Comparison of ENCODE assay signal across 21 mouse cellular contexts in the genomic region with DNA sequence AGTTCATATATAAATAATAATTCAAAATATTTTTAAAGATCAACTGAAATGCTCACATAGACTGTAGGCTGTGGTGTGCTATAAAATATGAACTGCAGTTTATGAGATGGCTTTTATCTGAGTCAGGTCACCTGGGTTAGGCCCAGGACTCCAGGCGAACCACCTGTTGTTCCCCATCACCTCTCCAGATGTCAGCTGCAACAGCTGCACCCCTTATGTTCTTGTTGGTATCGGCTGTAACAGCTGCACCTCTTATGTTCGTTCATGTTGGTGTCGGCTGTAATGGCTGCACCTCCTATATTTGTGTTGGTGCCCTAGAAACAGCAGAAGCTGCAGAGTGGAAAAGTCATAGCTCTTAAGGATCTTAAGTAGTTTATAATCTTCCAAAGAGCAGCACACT. TPM values are rescaled to one million over a fixed set of nuclear protein-coding genes. Genes with fewer than 3 reads are reported as not detected.
DNase-seq lines count a peak whose midpoint lies in the region; ATAC-seq lines count a peak whose summit lies in the region.
"Had no signal": no experiment of that assay in that cellular context is flagged by ENCODE, and none has a peak within 500 bp of the region (broad histone marks: within the 10 kb centered on the region; RNA-seq: fewer than 3 reads in every experiment).

No protein-coding gene starts in this region.

- no peaks in the 10 kb centered on the region for H3K27me3 ChIP-seq in intestine, embryonic 14.5 days (replicated peaks; ENCODE audit: control insufficient read depth, insufficient read depth, low read length)
- H3K27me3 ChIP-seq in intestine, embryonic 16.5 days (replicated peaks; ENCODE audit: control insufficient read depth, insufficient read depth, low read length) = no peaks in the 10 kb centered on the region
- no peaks in the 10 kb centered on the region for H3K27me3 ChIP-seq in limb, embryonic 11.5 days (ENCODE audit: control insufficient read depth, insufficient read depth, low read length)
- H3K27me3 ChIP-seq: embryonic facial prominence, embryonic 15.5 days; heart, embryonic 12.5 days; hindbrain, embryonic 15.5 days had no signal

- 88% methylated on average over 4 of the region's 4 CpGs for WGBS in intestine, embryonic 14.5 days
- 78% methylated on average over 4 of the region's 4 CpGs for WGBS in intestine, embryonic 16.5 days
- 78% methylated on average over 4 of the region's 4 CpGs for WGBS in limb, embryonic 11.5 days

- peak; percentile 43 for DNase-seq in intestine, embryonic 14.5 days (ENCODE audit: low spot score)
- peak; percentile 43 for DNase-seq in limb, embryonic 11.5 days (ENCODE audit: low spot score)
- DNase-seq in skeletal muscle tissue, adult 2 months (ENCODE audit: low read depth, low spot score) = peak; percentile 87
- DNase-seq in lung, postnatal 36 days = no peak
- DNase-seq in frontal cortex, adult 2 months (ENCODE audit: extremely low spot score in 1 of 2, low spot score in 1 of 2) = no peak
- DNase-seq in ovary, postnatal 10 days (ENCODE audit: low spot score) = no peak
- DNase-seq: adrenal gland, adult 8-10 months; cerebellum, adult 11 months; cerebellum, adult 9-10 months; cerebellum, postnatal 25 days; gastrocnemius, postnatal 10 days; heart, postnatal 36 days had no signal

- H3K9me3 ChIP-seq in intestine, embryonic 14.5 days (ENCODE audit: control insufficient read depth, low read length) = no peaks in the 10 kb centered on the region
- H3K9me3 ChIP-seq in intestine, embryonic 16.5 days (ENCODE audit: control insufficient read depth, low read length) = no peaks in the 10 kb centered on the region
- H3K9me3 ChIP-seq in limb, embryonic 11.5 days (ENCODE audit: control insufficient read depth, low read length) = no peaks in the 10 kb centered on the region
- H3K9me3 ChIP-seq: embryonic facial prominence, embryonic 15.5 days; forebrain, embryonic 10.5 days; heart, embryonic 12.5 days; hindbrain, embryonic 15.5 days had no signal

- ATAC-seq in intestine, embryonic 14.5 days (replicated peaks; ENCODE audit: low FRiP score, low TSS enrichment, low read depth) = no peak
- no peak for ATAC-seq in intestine, embryonic 16.5 days
- no peak for ATAC-seq in limb, embryonic 11.5 days (ENCODE audit: insufficient number of reproducible peaks, low FRiP score, low TSS enrichment, low read depth)
- ATAC-seq: forebrain, embryonic 14.5 days had no signal

- no peak overlapping the region for H3K27ac ChIP-seq in intestine, embryonic 14.5 days (ENCODE audit: low read depth)
- H3K27ac ChIP-seq in intestine, embryonic 16.5 days (ENCODE audit: low read length) = no peak overlapping the region
- H3K27ac ChIP-seq in limb, embryonic 11.5 days (replicated peaks; ENCODE audit: low read depth, low read length) = no peak overlapping the region
- H3K27ac ChIP-seq: embryonic facial prominence, embryonic 15.5 days; forebrain, embryonic 10.5 days; hindbrain, embryonic 15.5 days had no signal

- H3K4me1 ChIP-seq in intestine, embryonic 14.5 days (replicated peaks; ENCODE audit: control insufficient read depth, insufficient read depth, low read length) = peaks cover 13% of the 10 kb centered on the region
- H3K4me1 ChIP-seq in intestine, embryonic 16.5 days (ENCODE audit: control insufficient read depth, insufficient read depth, low read length) = peaks cover 5% of the 10 kb centered on the region; the same call in 1 of the 2 replicates
- peaks cover 5% of the 10 kb centered on the region; the same call in 1 of the 2 replicates for H3K4me1 ChIP-seq in limb, embryonic 11.5 days (ENCODE audit: control insufficient read depth, insufficient read depth, low read length)

- no peak overlapping the region for H3K4me2 ChIP-seq in intestine, embryonic 14.5 days (ENCODE audit: low read length)
- no peak overlapping the region for H3K4me2 ChIP-seq in intestine, embryonic 16.5 days (ENCODE audit: low read depth, low read length)
- H3K4me2 ChIP-seq in limb, embryonic 11.5 days (ENCODE audit: low read depth, severe bottlenecking) = no peak overlapping the region
- H3K4me2 ChIP-seq: embryonic facial prominence, embryonic 15.5 days; heart, embryonic 12.5 days; hindbrain, embryonic 15.5 days had no signal

- no peaks in the 10 kb centered on the region for H3K36me3 ChIP-seq in intestine, embryonic 14.5 days (ENCODE audit: control insufficient read depth, insufficient read depth, low read length)
- H3K36me3 ChIP-seq in intestine, embryonic 16.5 days (ENCODE audit: control insufficient read depth, insufficient read depth, low read length) = no peaks in the 10 kb centered on the region
- no peaks in the 10 kb centered on the region for H3K36me3 ChIP-seq in limb, embryonic 11.5 days (ENCODE audit: control insufficient read depth, insufficient read depth, low read length)
- H3K36me3 ChIP-seq: embryonic facial prominence, embryonic 15.5 days; forebrain, embryonic 10.5 days; heart, embryonic 12.5 days; hindbrain, embryonic 15.5 days had no signal

- no peak overlapping the region for H3K4me3 ChIP-seq in intestine, embryonic 14.5 days (ENCODE audit: low read depth, low read length)
- no peak overlapping the region for H3K4me3 ChIP-seq in intestine, embryonic 16.5 days (ENCODE audit: low read length)
- H3K4me3 ChIP-seq in limb, embryonic 11.5 days (ENCODE audit: low read depth, low read length) = no peak overlapping the region
- H3K4me3 ChIP-seq: embryonic facial prominence, embryonic 15.5 days; erythroblast, embryonic 14.5 days; forebrain, embryonic 10.5 days; heart, adult 2 months; heart, embryonic 12.5 days; hindbrain, embryonic 15.5 days had no signal

- no peak overlapping the region for H3K9ac ChIP-seq in intestine, embryonic 14.5 days (ENCODE audit: low read length)
- no peak overlapping the region for H3K9ac ChIP-seq in intestine, embryonic 16.5 days (ENCODE audit: low read depth, low read length)
- no peak overlapping the region for H3K9ac ChIP-seq in limb, embryonic 11.5 days (ENCODE audit: low read length)
- H3K9ac ChIP-seq: embryonic facial prominence, embryonic 15.5 days; heart, embryonic 12.5 days; hindbrain, embryonic 15.5 days had no signal

RNA-seq across cellular contexts. Expression of a gene that starts 12.1 kb away (rescaled TPM):
- polyA plus RNA-seq in intestine, embryonic 14.5 days (2014; fragmentation: Nextera tagmentation; extraction: Ambion mirVana) = 9.6 and 9.7 TPM in 2 replicates
- 11.4 and 12.6 TPM in 2 replicates for polyA plus RNA-seq in intestine, embryonic 16.5 days (2015; fragmentation: Nextera tagmentation; extraction: Ambion mirVana)
- 0.61 and 0.79 TPM in 2 replicates for polyA plus RNA-seq in limb, embryonic 11.5 days (2014; fragmentation: Nextera tagmentation; extraction: Ambion mirVana)
- polyA plus RNA-seq in frontal cortex, adult 2 months (2012; rRNA removed) = 0.06 TPM in 1 of 2 replicates, not detected in the other
- polyA plus RNA-seq: cortical plate, adult 2 months; erythroblast, embryonic 14.5 days; hindbrain, embryonic 15.5 days had no signal

Comparison
In these comparisons a context has a peak if more than half of its experiments do, and no peak if none do; other contexts are left out.
1. DNase-seq: peak in intestine, embryonic 14.5 days (single experiment), limb, embryonic 11.5 days (single experiment) and skeletal muscle tissue, adult 2 months (single experiment); none in lung, postnatal 36 days (single experiment), frontal cortex, adult 2 months (0 of 2) and ovary, postnatal 10 days (single experiment).